In genomic region chr7:144138476-144138875, GRCm38 (mm10) we compare ENCODE assay signal across 13 mouse cellular contexts.
"Had no signal": no experiment of that assay in that cellular context is flagged by ENCODE, and none has a peak within 500 bp of the region (broad histone marks: within the 10 kb centered on the region; RNA-seq: fewer than 3 reads in every experiment).

No protein-coding gene starts in this region.

- ATAC-seq: liver, postnatal 0 days had no signal

- H3K4me3 ChIP-seq: limb, embryonic 10.5 days; liver, embryonic 13.5 days; lung, embryonic 15.5 days; megakaryocyte, embryonic 14.5 days; midbrain, embryonic 12.5 days; neural tube, embryonic 15.5 days had no signal

- H3K36me3 ChIP-seq: limb, embryonic 10.5 days; liver, embryonic 13.5 days; lung, embryonic 15.5 days; midbrain, embryonic 12.5 days; neural tube, embryonic 15.5 days had no signal

- H3K9ac ChIP-seq: liver, embryonic 13.5 days; liver, postnatal 0 days; lung, embryonic 15.5 days; midbrain, embryonic 12.5 days; neural tube, embryonic 15.5 days had no signal

- H3K4me2 ChIP-seq: liver, embryonic 13.5 days; lung, embryonic 15.5 days; midbrain, embryonic 12.5 days; neural tube, embryonic 15.5 days had no signal

- H3K9me3 ChIP-seq: limb, embryonic 10.5 days; liver, embryonic 13.5 days; lung, embryonic 15.5 days; megakaryocyte, embryonic 14.5 days; midbrain, embryonic 12.5 days; neural tube, embryonic 15.5 days had no signal

- H3K27me3 ChIP-seq: liver, embryonic 13.5 days; lung, embryonic 15.5 days; midbrain, embryonic 12.5 days; neural tube, embryonic 15.5 days had no signal

- DNase-seq: layer of hippocampus, adult 9-11 months; liver, embryonic 13.5 days; liver, postnatal 0 days; lung, postnatal 14 days; right cerebral cortex, adult 18-20 months; right cerebral cortex, postnatal 25 days; thymus, postnatal 4 days had no signal

- H3K4me1 ChIP-seq: limb, embryonic 10.5 days; liver, embryonic 13.5 days; lung, embryonic 15.5 days; megakaryocyte, embryonic 14.5 days had no signal

- H3K27ac ChIP-seq: limb, embryonic 10.5 days; liver, embryonic 13.5 days; lung, embryonic 15.5 days; macrophage; midbrain, embryonic 12.5 days; neural tube, embryonic 15.5 days had no signal
